Comparison of ENCODE assay signal across 8 mouse cellular contexts in genomic region chr14:121034525-121034924, GRCm38 (mm10). TPM values are rescaled to one million over a fixed set of nuclear protein-coding genes. Genes with fewer than 3 reads are reported as not detected.
A peak's percentile ranks its signal among the peaks of the same experiment; 100 is the strongest.
DNase-seq lines count a peak whose midpoint lies in the region; ATAC-seq lines count a peak whose summit lies in the region.

No protein-coding gene starts in this region.

- peak; percentile 35 to 43 for DNase-seq in cerebellum, adult 18-20 months
- DNase-seq in forebrain, embryonic 11.5 days (ENCODE audit: low spot score): no peak
- no peak for DNase-seq in urinary bladder, postnatal 36 days (ENCODE audit: low spot score in 2 of 2)
- no peak for DNase-seq in right cerebral cortex, postnatal 25 days

- peak overlapping the region; percentile 84 for H3K4me3 ChIP-seq in forebrain, embryonic 11.5 days (ENCODE audit: low read depth, low read length)
- peak overlapping the region; percentile 85 for H3K4me3 ChIP-seq in hindbrain, embryonic 13.5 days
- H3K4me3 ChIP-seq in limb, embryonic 15.5 days: peak overlapping the region; percentile 89
- H3K4me3 ChIP-seq in neural tube, embryonic 13.5 days: peak overlapping the region; percentile 89

- H3K4me2 ChIP-seq in forebrain, embryonic 11.5 days (ENCODE audit: low read depth, low read length, severe bottlenecking): peak overlapping the region; percentile 94
- peak overlapping the region; percentile 86 for H3K4me2 ChIP-seq in hindbrain, embryonic 13.5 days
- H3K4me2 ChIP-seq in limb, embryonic 15.5 days: peak overlapping the region; percentile 98
- peak overlapping the region; percentile 93 for H3K4me2 ChIP-seq in neural tube, embryonic 13.5 days

- H3K27ac ChIP-seq in forebrain, embryonic 11.5 days (ENCODE audit: low read depth, low read length): no peak overlapping the region
- 0 out of 2 replicates have a peak overlapping the region, but pooled peaks have one; percentile 89 for H3K27ac ChIP-seq in hindbrain, embryonic 13.5 days
- H3K27ac ChIP-seq in limb, embryonic 15.5 days: no peak overlapping the region
- H3K27ac ChIP-seq in neural tube, embryonic 13.5 days (replicated peaks): no peak overlapping the region

- H3K36me3 ChIP-seq in forebrain, embryonic 11.5 days (ENCODE audit: control insufficient read depth, insufficient read depth, low read length): no peaks in the 10 kb centered on the region
- no peaks in the 10 kb centered on the region for H3K36me3 ChIP-seq in hindbrain, embryonic 13.5 days
- no peaks in the 10 kb centered on the region for H3K36me3 ChIP-seq in limb, embryonic 15.5 days
- H3K36me3 ChIP-seq in neural tube, embryonic 13.5 days: no peaks in the 10 kb centered on the region

- no peak for ATAC-seq in forebrain, embryonic 11.5 days (replicated peaks; ENCODE audit: low FRiP score)
- ATAC-seq in hindbrain, embryonic 13.5 days (ENCODE audit: low FRiP score): no peak
- ATAC-seq in limb, embryonic 15.5 days (ENCODE audit: insufficient number of reproducible peaks, low FRiP score, low TSS enrichment, low read depth): no peak
- ATAC-seq in neural tube, embryonic 13.5 days (ENCODE audit: low read depth): no peak
- ATAC-seq in erythroblast, adult 5-6 weeks (replicated peaks; ENCODE audit: low FRiP score, poor library complexity, severe bottlenecking): no peak

- H3K9ac ChIP-seq in forebrain, embryonic 11.5 days (ENCODE audit: low read length): no peak overlapping the region; the same call in 1 of the 2 replicates
- H3K9ac ChIP-seq in hindbrain, embryonic 13.5 days: peak overlapping the region; percentile 94
- H3K9ac ChIP-seq in limb, embryonic 15.5 days: no peak overlapping the region
- H3K9ac ChIP-seq in neural tube, embryonic 13.5 days: peak overlapping the region; percentile 94

- 18% methylated on average over 10 of the region's 10 CpGs for WGBS in forebrain, embryonic 11.5 days
- WGBS in hindbrain, embryonic 13.5 days: 18% methylated on average over 10 of the region's 10 CpGs
- 23% methylated on average over 10 of the region's 10 CpGs for WGBS in limb, embryonic 15.5 days
- 13% methylated on average over 10 of the region's 10 CpGs for WGBS in neural tube, embryonic 13.5 days

- peaks cover 11% of the 10 kb centered on the region for H3K27me3 ChIP-seq in forebrain, embryonic 11.5 days (ENCODE audit: control insufficient read depth, insufficient read depth, low read length)
- H3K27me3 ChIP-seq in hindbrain, embryonic 13.5 days: peaks cover 24% of the 10 kb centered on the region
- H3K27me3 ChIP-seq in limb, embryonic 15.5 days: no peaks in the 10 kb centered on the region
- H3K27me3 ChIP-seq in neural tube, embryonic 13.5 days: peaks cover 17% of the 10 kb centered on the region

- H3K9me3 ChIP-seq in forebrain, embryonic 11.5 days (ENCODE audit: control insufficient read depth, low read length): no peaks in the 10 kb centered on the region
- no peaks in the 10 kb centered on the region for H3K9me3 ChIP-seq in hindbrain, embryonic 13.5 days
- H3K9me3 ChIP-seq in limb, embryonic 15.5 days: no peaks in the 10 kb centered on the region
- H3K9me3 ChIP-seq in neural tube, embryonic 13.5 days: no peaks in the 10 kb centered on the region

- H3K4me1 ChIP-seq in forebrain, embryonic 11.5 days (replicated peaks; ENCODE audit: control insufficient read depth, insufficient read depth, low read length): peaks cover 13% of the 10 kb centered on the region
- H3K4me1 ChIP-seq in hindbrain, embryonic 13.5 days (replicated peaks): peaks cover 35% of the 10 kb centered on the region
- peaks cover 29% of the 10 kb centered on the region for H3K4me1 ChIP-seq in limb, embryonic 15.5 days
- H3K4me1 ChIP-seq in neural tube, embryonic 13.5 days (replicated peaks): peaks cover 40% of the 10 kb centered on the region

RNA-seq across cellular contexts. Expression of gene Farp1, which starts 0.5 kb away (rescaled TPM):
- polyA plus RNA-seq in forebrain, embryonic 11.5 days (2014; fragmentation: Nextera tagmentation; extraction: Ambion mirVana): 32.0 and 33.8 TPM in 2 replicates
- 23.3 and 24.8 TPM in 2 replicates for polyA plus RNA-seq in hindbrain, embryonic 13.5 days (2015; fragmentation: Nextera tagmentation; extraction: Ambion mirVana)
- 25.1 and 29.1 TPM in 2 replicates for polyA plus RNA-seq in limb, embryonic 15.5 days (2015; fragmentation: Nextera tagmentation; extraction: Ambion mirVana)
- 21.0 and 21.2 TPM in 2 replicates for polyA plus RNA-seq in neural tube, embryonic 13.5 days (2015; fragmentation: Nextera tagmentation; extraction: Ambion mirVana)
- 0.42 and 0.58 TPM in 2 replicates for total RNA-seq in erythroblast, adult 5-6 weeks (2015; ENCODE audit: low replicate concordance)
- total RNA-seq in erythroblast, adult 5-6 weeks (2017; ENCODE audit: low replicate concordance): 1.5 TPM in 1 of 2 replicates, not detected in the other

Comparison
In these comparisons a context has a peak if more than half of its experiments do, and no peak if none do; other contexts are left out.
1. DNase-seq: peak in cerebellum, adult 18-20 months (2 of 2); none in forebrain, embryonic 11.5 days (single experiment), urinary bladder, postnatal 36 days (0 of 2) and right cerebral cortex, postnatal 25 days (single experiment).
2. H3K9ac ChIP-seq: peak in hindbrain, embryonic 13.5 days (single experiment) and neural tube, embryonic 13.5 days (single experiment); none in forebrain, embryonic 11.5 days (single experiment) and limb, embryonic 15.5 days (single experiment).
3. Peak in every context shown above with its lines, with median percentiles within 50 percentile points of each other: H3K4me2 ChIP-seq and H3K4me3 ChIP-seq.